Mouse (Mus musculus) liver, adult 2 months (tissue): ENCODE results near the gene B3gnt3.

Source experiments
- CTCF ChIP-seq: fragments of 200-500 bp; IDR thresholded peaks from 2 replicates; pipeline ENCODE4 v1.5.1; 2011; ENCODE audit warnings: low read depth, low read length, control low read depth
- POLR2A ChIP-seq: fragments of 200-500 bp; IDR thresholded peaks from 2 replicates; pipeline ENCODE4 v1.6.1; 2011; ENCODE audit warnings: low read length, control low read depth; ENCODE audit not compliant: insufficient read depth; ENCODE audit errors: extremely low read depth

GRCm38 (mm10) chr8:71676020-71676741 is 25.4 kb downstream of the B3gnt3 start, which contains the start of gene Jak3:
- TF ChIP-seq CTCF = no peak
- TF ChIP-seq POLR2A = 0 out of 2 replicates have a peak, but pooled peaks have one; percentile 33
